Mouse (Mus musculus) forebrain, embryonic 16.5 days (tissue): ENCODE measurements at regions not wholly inside any gene's neighbourhood (a gene's known extent, or its start where the extent isn't known, plus 50 kb on each side); places are given as distances from the start of the nearest gene placed in this dataset.

Source experiments
- ATAC-seq: fragments of 200-750 bp; cut with Nextera tagmentation; 2 replicates; pipeline ENCODE4 v1.8.0; 2017; ENCODE audit warnings: mild to moderate bottlenecking, moderate library complexity
- H3K27ac ChIP-seq: fragments of 300-500 bp; sonication (generic); 2 replicates; pipeline ENCODE4 v1.5.1; 2014; ENCODE audit warnings: low read length, control low read depth
- H3K27me3 ChIP-seq: fragments of 300-500 bp; sonication (generic); replicated peaks from 2 replicates; pipeline ENCODE4 v1.6.1; 2014; ENCODE audit warnings: low read length; ENCODE audit not compliant: control insufficient read depth, insufficient read depth
- H3K36me3 ChIP-seq: fragments of 300-500 bp; sonication (generic); 2 replicates; pipeline ENCODE4 v1.6.1; 2014; ENCODE audit not compliant: control insufficient read depth, insufficient read depth
- H3K4me1 ChIP-seq: fragments of 300-500 bp; sonication (generic); replicated peaks from 2 replicates; pipeline ENCODE4 v1.6.1; 2014; ENCODE audit warnings: low read length; ENCODE audit not compliant: control insufficient read depth, insufficient read depth
- H3K4me2 ChIP-seq: fragments of 300-500 bp; sonication (generic); 2 replicates; pipeline ENCODE4 v1.6.1; 2014; ENCODE audit warnings: mild to moderate bottlenecking, low read length, control low read depth
- H3K4me3 ChIP-seq: fragments of 300-500 bp; sonication (generic); replicated peaks from 2 replicates; pipeline ENCODE4 v1.5.1; 2014; ENCODE audit warnings: mild to moderate bottlenecking, low read length, control low read depth
- H3K9ac ChIP-seq: fragments of 300-500 bp; sonication (generic); replicated peaks from 2 replicates; pipeline ENCODE4 v1.6.1; 2014; ENCODE audit warnings: low read depth, low read length, control low read depth
- H3K9me3 ChIP-seq: fragments of 300-500 bp; sonication (generic); 2 replicates; pipeline ENCODE4 v1.6.1; 2016; ENCODE audit warnings: low read length; ENCODE audit not compliant: control insufficient read depth
- WGBS: fragments of 180-500 bp; shearing (Covaris S2); extraction: QIAGEN DNeasy Blood & Tissue Kit; methylation state at CpG from one replicate; pipeline ENCODE4 v1.1.7; 2014; 5-methylcytosine and 5-hydroxymethylcytosine counted together

- Histone ChIP-seq H3K9me3 (no peaks in the 10 kb centered on the region), H3K9ac (no peak overlapping the region), H3K4me2 (no peak overlapping the region), H3K4me3 (no peak overlapping the region), H3K4me1 (no peaks in the 10 kb centered on the region), H3K36me3 (no peaks in the 10 kb centered on the region), H3K27me3 (no peaks in the 10 kb centered on the region), H3K27ac (no peak overlapping the region)
- ATAC-seq = no peak
Measured at GRCm38 (mm10) chr9:33180066-33180465, 544.0 kb downstream of the Ets1 start.

- WGBS = 37% methylated on average over 3 of the region's 3 CpGs
- Histone ChIP-seq H3K4me3 (no peak overlapping the region), H3K27me3 (no peaks in the 10 kb centered on the region), H3K9me3 (no peaks in the 10 kb centered on the region), H3K36me3 (no peaks in the 10 kb centered on the region), H3K27ac (no peak overlapping the region), H3K4me2 (no peak overlapping the region), H3K9ac (no peak overlapping the region), H3K4me1 (no peaks in the 10 kb centered on the region)
- ATAC-seq = no peak
Measured at GRCm38 (mm10) chr9:33187187-33187586, 551.2 kb downstream of the Ets1 start.

GRCm38 (mm10) chr9:33209083-33209482 lies 573.1 kb downstream of the Ets1 start:
- Histone ChIP-seq H3K36me3 (no peaks in the 10 kb centered on the region), H3K27me3 (no peaks in the 10 kb centered on the region), H3K4me2 (no peak overlapping the region), H3K27ac (no peak overlapping the region), H3K9me3 (no peaks in the 10 kb centered on the region), H3K9ac (no peak overlapping the region), H3K4me3 (no peak overlapping the region), H3K4me1 (no peaks in the 10 kb centered on the region)
- no peak for ATAC-seq
- 62% methylated on average over 2 of the region's 2 CpGs for whole genome bisulfite sequencing

DNA sequence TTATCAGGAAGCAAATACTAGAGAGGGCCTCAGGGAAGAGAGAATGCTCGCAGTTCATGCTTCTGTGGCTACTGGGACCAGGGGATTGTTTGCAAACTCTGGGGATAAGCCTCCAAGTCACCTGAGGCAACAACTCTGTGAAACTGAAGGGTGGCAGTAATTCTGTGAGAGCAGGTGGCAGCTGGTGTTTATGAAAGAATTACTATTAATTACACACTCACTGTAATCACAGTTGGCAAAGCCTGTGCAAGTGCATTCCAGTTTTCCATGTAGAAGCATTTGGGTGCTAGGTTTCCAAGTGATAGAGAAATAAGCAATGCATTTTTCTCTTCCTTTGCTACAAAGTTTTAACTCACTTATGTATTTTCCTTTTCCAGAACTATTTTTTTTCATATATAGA lies 578.5 kb downstream of the Ets1 start:
- WGBS = 34% methylated on average over 1 of the region's 1 CpGs
- Histone ChIP-seq H3K27ac (no peak overlapping the region), H3K9me3 (no peaks in the 10 kb centered on the region), H3K27me3 (no peaks in the 10 kb centered on the region), H3K4me3 (no peak overlapping the region), H3K4me1 (no peaks in the 10 kb centered on the region), H3K9ac (no peak overlapping the region), H3K4me2 (no peak overlapping the region), H3K36me3 (no peaks in the 10 kb centered on the region)
- peak; percentile 45; the same call in 1 of the 2 replicates for ATAC-seq

GRCm38 (mm10) chr9:33220981-33221380 lies 585.0 kb downstream of the Ets1 start:
- Histone ChIP-seq H3K27me3 (no peaks in the 10 kb centered on the region), H3K4me2 (no peak overlapping the region), H3K4me1 (no peaks in the 10 kb centered on the region), H3K4me3 (no peak overlapping the region), H3K9me3 (no peaks in the 10 kb centered on the region), H3K9ac (no peak overlapping the region), H3K36me3 (no peaks in the 10 kb centered on the region), H3K27ac (no peak overlapping the region)
- 84% methylated on average over 4 of the region's 4 CpGs for WGBS
- no peak for ATAC-seq

DNA sequence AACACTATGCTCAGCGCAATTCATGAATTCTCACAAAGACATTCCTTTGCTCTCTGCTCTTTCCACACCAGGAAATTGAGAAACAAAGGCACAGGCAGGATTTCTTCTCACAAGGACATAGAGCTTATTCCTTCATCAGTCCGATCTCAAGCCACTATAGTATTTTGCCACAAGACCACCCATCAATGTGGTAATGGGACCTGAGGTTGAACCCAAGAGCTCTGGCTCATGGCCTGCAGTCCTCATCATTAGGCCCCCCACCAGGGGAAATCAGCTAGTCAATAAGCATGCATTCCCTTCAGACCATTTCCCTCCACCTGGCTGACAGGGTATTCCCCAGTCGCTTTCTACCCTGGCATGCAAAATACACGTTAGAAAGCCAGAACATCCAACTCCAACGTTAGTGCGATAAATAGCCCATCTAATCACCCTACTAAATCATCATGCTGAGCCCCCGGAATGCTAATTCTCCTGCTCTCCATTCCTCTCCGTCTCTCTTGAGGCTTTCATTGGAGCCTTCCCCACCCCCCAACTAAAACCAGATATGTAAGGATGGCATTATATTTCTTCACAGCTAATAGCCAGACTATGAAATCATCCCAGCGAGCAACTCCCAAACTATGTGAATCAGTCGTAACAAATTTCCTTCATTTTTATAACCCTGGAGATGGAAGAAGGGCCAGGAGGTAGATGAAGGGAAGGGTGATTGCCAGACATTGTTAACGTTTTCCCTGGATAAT lies 586.2 kb downstream of the Ets1 start:
- Histone ChIP-seq H3K9ac (no peak overlapping the region), H3K4me2 (no peak overlapping the region), H3K9me3 (no peaks in the 10 kb centered on the region), H3K36me3 (no peaks in the 10 kb centered on the region), H3K4me1 (no peaks in the 10 kb centered on the region), H3K4me3 (no peak overlapping the region), H3K27ac (no peak overlapping the region), H3K27me3 (no peaks in the 10 kb centered on the region)
- no peak for ATAC-seq
- WGBS = 80% methylated on average over 11 of the region's 11 CpGs

DNA sequence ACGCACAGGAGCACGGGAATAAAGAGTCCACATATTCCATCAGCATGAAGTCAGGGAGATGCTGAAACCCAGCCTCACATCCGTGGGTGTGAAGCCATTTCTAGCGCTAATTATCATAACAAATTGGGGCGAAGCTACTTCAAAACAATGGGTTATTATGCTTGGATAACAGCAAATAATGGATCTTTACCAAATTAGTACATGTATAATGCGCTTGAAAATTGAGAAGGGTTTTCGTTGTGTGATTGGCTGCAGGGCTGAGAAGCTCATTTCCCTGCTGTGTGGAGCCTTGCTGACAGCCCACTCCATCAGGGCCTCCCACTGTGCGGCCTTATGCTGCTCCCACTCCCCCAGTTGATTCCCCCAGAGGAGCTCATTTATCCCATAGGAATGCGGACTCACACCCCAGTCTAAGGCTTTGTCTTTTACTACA lies 597.7 kb downstream of the Ets1 start:
- no peak overlapping the region for H3K27ac ChIP-seq
- peak overlapping the region; percentile 16; the same call in 1 of the 2 replicates for H3K4me2 ChIP-seq
- H3K4me3 ChIP-seq = no peak overlapping the region
- H3K9ac ChIP-seq = no peak overlapping the region
- no peaks in the 10 kb centered on the region for H3K36me3 ChIP-seq
- H3K27me3 ChIP-seq = no peaks in the 10 kb centered on the region
- no peaks in the 10 kb centered on the region for H3K9me3 ChIP-seq
- 2% methylated on average over 9 of the region's 9 CpGs for WGBS
- H3K4me1 ChIP-seq = peaks cover 8% of the 10 kb centered on the region
- peak; percentile 82 for ATAC-seq

- peaks cover 8% of the 10 kb centered on the region for H3K4me1 ChIP-seq
- H3K27ac ChIP-seq = no peak overlapping the region
- no peak for ATAC-seq
- no peaks in the 10 kb centered on the region for H3K27me3 ChIP-seq
- no peak overlapping the region for H3K4me2 ChIP-seq
- no peaks in the 10 kb centered on the region for H3K9me3 ChIP-seq
- no peaks in the 10 kb centered on the region for H3K36me3 ChIP-seq
- WGBS = 88% methylated on average over 2 of the region's 2 CpGs
- H3K9ac ChIP-seq = no peak overlapping the region
- no peak overlapping the region for H3K4me3 ChIP-seq
Measured at GRCm38 (mm10) chr9:33238190-33238589, 602.2 kb downstream of the Ets1 start.

DNA sequence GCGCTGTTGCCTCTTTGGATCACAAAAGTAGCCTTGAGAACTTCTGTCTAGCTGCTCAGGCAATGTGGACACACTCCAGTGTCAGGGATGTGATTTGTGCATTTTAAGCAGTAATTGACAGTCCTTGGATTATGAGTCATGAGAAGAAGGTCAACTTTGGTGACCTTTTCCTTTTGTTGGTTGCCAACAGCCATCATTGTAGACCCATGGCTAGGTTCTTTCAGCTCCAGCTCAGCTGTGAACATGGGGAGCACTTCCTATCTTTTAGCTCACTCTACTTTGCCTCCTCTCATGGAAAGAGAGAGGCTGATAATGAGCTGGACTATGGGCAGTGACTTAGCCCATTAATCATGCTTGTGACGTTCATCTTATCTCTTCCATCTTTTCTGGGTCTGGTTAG lies 602.8 kb downstream of the Ets1 start:
- ATAC-seq = no peak
- WGBS = 91% methylated on average over 2 of the region's 2 CpGs
- Histone ChIP-seq H3K4me3 (no peak overlapping the region), H3K9me3 (no peaks in the 10 kb centered on the region), H3K4me2 (no peak overlapping the region), H3K4me1 (peaks cover 3% of the 10 kb centered on the region), H3K36me3 (no peaks in the 10 kb centered on the region), H3K9ac (no peak overlapping the region), H3K27me3 (no peaks in the 10 kb centered on the region), H3K27ac (no peak overlapping the region)

DNA sequence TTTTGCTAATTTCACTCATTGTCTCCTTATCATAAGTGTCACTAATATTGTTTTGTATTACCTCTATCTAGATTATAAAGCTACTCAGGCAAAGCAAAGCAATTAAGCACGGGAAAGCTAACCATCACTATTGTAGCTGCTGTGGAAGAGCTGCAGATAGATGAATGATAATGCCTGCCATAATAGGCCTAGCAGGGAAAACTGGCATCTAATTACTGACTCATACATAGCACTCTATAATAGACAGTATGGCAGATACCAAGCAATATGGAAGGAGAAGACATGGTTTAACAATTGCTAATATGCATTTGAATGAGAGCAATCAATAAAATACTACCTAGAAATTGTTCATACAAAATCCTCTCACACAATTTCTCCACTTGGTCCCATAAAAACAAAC lies 604.5 kb downstream of the Ets1 start:
- Histone ChIP-seq H3K4me1 (no peaks in the 10 kb centered on the region), H3K9me3 (no peaks in the 10 kb centered on the region), H3K9ac (no peak overlapping the region), H3K4me2 (no peak overlapping the region), H3K36me3 (no peaks in the 10 kb centered on the region), H3K27ac (no peak overlapping the region), H3K27me3 (no peaks in the 10 kb centered on the region), H3K4me3 (no peak overlapping the region)
- 41% methylated on average over 1 of the region's 1 CpGs for WGBS
- ATAC-seq = no peak
